Mouse (Mus musculus): Measurements from ENCODE around the gene Nfib. TPM values are rescaled to one million over a fixed set of nuclear protein-coding genes. Genes with fewer than 3 reads are reported as not detected.

Gene Nfib
- polyA plus RNA-seq, 1 experiment from 2014 or later: 13.5 TPM

- no peak for ATAC-seq
- Histone ChIP-seq H3K27ac (ENCODE audit: low read depth, low read length) (no peak overlapping the region), H3K4me3 (ENCODE audit: low read depth, low read length) (no peak overlapping the region), H3K4me2 (replicated peaks; ENCODE audit: low read depth) (no peak overlapping the region), H3K9ac (ENCODE audit: low read depth, low read length) (no peak overlapping the region), H3K36me3 (ENCODE audit: control insufficient read depth, insufficient read depth) (no peaks in the 10 kb centered on the region), H3K4me1 (replicated peaks; ENCODE audit: control insufficient read depth, insufficient read depth, low read length) (no peaks in the 10 kb centered on the region), H3K9me3 (ENCODE audit: control insufficient read depth) (no peaks in the 10 kb centered on the region), H3K27me3 (replicated peaks; ENCODE audit: control insufficient read depth, insufficient read depth, low read length) (no peaks in the 10 kb centered on the region)
- 89% methylated on average over 4 of the region's 4 CpGs for WGBS
- TF ChIP-seq CTCF (IDR thresholded peaks at IDR 0.05; ENCODE audit: low read depth): no peak
Observed at GRCm38 (mm10) chr4:82454989-82455388, 250.6 kb downstream of the Nfib start.

GRCm38 (mm10) chr4:82453341-82453740, 252.2 kb downstream of the Nfib start:
- H3K27me3 ChIP-seq (replicated peaks; ENCODE audit: control insufficient read depth, insufficient read depth, low read length): no peaks in the 10 kb centered on the region
- TF ChIP-seq CTCF (IDR thresholded peaks at IDR 0.05; ENCODE audit: low read depth): no peak
- no peak overlapping the region for H3K27ac ChIP-seq (ENCODE audit: low read depth, low read length)
- H3K4me1 ChIP-seq (replicated peaks; ENCODE audit: control insufficient read depth, insufficient read depth, low read length): no peaks in the 10 kb centered on the region
- no peak overlapping the region for H3K9ac ChIP-seq (ENCODE audit: low read depth, low read length)
- H3K4me2 ChIP-seq (replicated peaks; ENCODE audit: low read depth): no peak overlapping the region
- H3K9me3 ChIP-seq (ENCODE audit: control insufficient read depth): no peaks in the 10 kb centered on the region
- ATAC-seq: no peak
- no peaks in the 10 kb centered on the region for H3K36me3 ChIP-seq (ENCODE audit: control insufficient read depth, insufficient read depth)
- no peak overlapping the region for H3K4me3 ChIP-seq (ENCODE audit: low read depth, low read length)

DNA sequence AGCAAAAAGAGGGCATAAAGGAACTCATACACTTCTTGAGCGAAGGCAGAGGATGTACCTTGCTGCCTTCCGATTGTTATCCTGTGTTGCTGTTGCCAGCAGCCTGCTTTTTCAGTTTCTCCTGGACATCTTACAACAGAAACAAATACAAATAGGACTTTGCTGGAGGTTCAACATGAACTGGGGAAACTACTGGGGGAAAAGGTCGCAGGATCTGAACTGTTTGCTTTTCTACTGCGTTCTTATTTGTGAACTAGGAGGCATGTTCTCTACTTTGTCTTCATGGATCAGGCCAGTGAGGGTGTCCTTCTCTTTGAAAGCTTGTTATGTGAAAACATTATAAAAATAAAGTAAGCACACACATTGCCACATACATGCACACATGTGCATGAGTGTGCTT, 252.6 kb downstream of the Nfib start:
- no peaks in the 10 kb centered on the region for H3K9me3 ChIP-seq (ENCODE audit: control insufficient read depth)
- no peaks in the 10 kb centered on the region for H3K36me3 ChIP-seq (ENCODE audit: control insufficient read depth, insufficient read depth)
- 73% methylated on average over 4 of the region's 4 CpGs for WGBS

GRCm38 (mm10) chr4:82447061-82447671, 258.4 kb downstream of the Nfib start:
- ATAC-seq: peak; percentile 92
- Histone ChIP-seq H3K27me3 (replicated peaks; ENCODE audit: control insufficient read depth, insufficient read depth, low read length) (no peaks in the 10 kb centered on the region), H3K9me3 (ENCODE audit: control insufficient read depth) (no peaks in the 10 kb centered on the region), H3K4me3 (ENCODE audit: low read depth, low read length) (no peak overlapping the region), H3K4me2 (replicated peaks; ENCODE audit: low read depth) (peak overlapping the region; percentile 33), H3K9ac (ENCODE audit: low read depth, low read length) (no peak overlapping the region), H3K27ac (ENCODE audit: low read depth, low read length) (peak overlapping the region; percentile 72; the same call in 1 of the 2 replicates), H3K4me1 (replicated peaks; ENCODE audit: control insufficient read depth, insufficient read depth, low read length) (0 out of 2 replicates have a peak, but pooled peaks cover 5% of the 10 kb centered on the region), H3K36me3 (ENCODE audit: control insufficient read depth, insufficient read depth) (no peaks in the 10 kb centered on the region)
- no peak for TF ChIP-seq CTCF (IDR thresholded peaks at IDR 0.05; ENCODE audit: low read depth)
- 7% methylated on average over 8 of the region's 8 CpGs for WGBS

More for the DNA sequence above, 252.6 kb downstream of the Nfib start:
- no peak for TF ChIP-seq CTCF (IDR thresholded peaks at IDR 0.05; ENCODE audit: low read depth)
- no peaks in the 10 kb centered on the region for H3K4me1 ChIP-seq (replicated peaks; ENCODE audit: control insufficient read depth, insufficient read depth, low read length)
- H3K27ac ChIP-seq (ENCODE audit: low read depth, low read length): no peak overlapping the region
- no peak overlapping the region for H3K9ac ChIP-seq (ENCODE audit: low read depth, low read length)
- H3K4me2 ChIP-seq (replicated peaks; ENCODE audit: low read depth): no peak overlapping the region
- no peak for ATAC-seq
- H3K27me3 ChIP-seq (replicated peaks; ENCODE audit: control insufficient read depth, insufficient read depth, low read length): no peaks in the 10 kb centered on the region
- H3K4me3 ChIP-seq (ENCODE audit: low read depth, low read length): no peak overlapping the region

DNA sequence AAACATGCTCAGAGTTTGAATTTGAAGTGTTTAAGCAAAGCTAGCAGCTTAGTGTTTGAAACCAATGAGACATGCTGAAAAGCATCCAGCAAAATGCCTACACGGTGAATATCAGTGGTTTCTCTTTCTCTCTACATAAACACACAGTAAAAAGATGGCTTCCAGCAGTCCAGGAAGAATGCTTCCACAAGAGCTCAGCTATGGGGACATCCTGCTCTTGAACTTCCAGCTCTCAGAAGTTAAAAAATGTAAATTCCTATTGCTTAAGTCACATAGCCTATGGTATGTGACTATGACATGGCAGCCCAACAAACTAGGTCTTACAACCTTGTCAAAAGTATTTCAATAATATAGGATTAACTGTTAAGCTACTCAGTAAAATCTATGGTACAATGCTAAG, 261.5 kb downstream of the Nfib start:
- no peaks in the 10 kb centered on the region for H3K27me3 ChIP-seq (replicated peaks; ENCODE audit: control insufficient read depth, insufficient read depth, low read length)
- no peaks in the 10 kb centered on the region for H3K36me3 ChIP-seq (ENCODE audit: control insufficient read depth, insufficient read depth)

GRCm38 (mm10) chr4:82443441-82443840, 262.1 kb downstream of the Nfib start:
- no peak for ATAC-seq
- TF ChIP-seq CTCF (IDR thresholded peaks at IDR 0.05; ENCODE audit: low read depth): no peak
- WGBS: 83% methylated on average over 5 of the region's 5 CpGs
- no peaks in the 10 kb centered on the region for H3K27me3 ChIP-seq (replicated peaks; ENCODE audit: control insufficient read depth, insufficient read depth, low read length)
- H3K9ac ChIP-seq (ENCODE audit: low read depth, low read length): no peak overlapping the region
- no peaks in the 10 kb centered on the region for H3K9me3 ChIP-seq (ENCODE audit: control insufficient read depth)
- no peak overlapping the region for H3K4me2 ChIP-seq (replicated peaks; ENCODE audit: low read depth)
- H3K4me3 ChIP-seq (ENCODE audit: low read depth, low read length): no peak overlapping the region
- H3K36me3 ChIP-seq (ENCODE audit: control insufficient read depth, insufficient read depth): no peaks in the 10 kb centered on the region
- 0 out of 2 replicates have a peak, but pooled peaks cover 5% of the 10 kb centered on the region for H3K4me1 ChIP-seq (replicated peaks; ENCODE audit: control insufficient read depth, insufficient read depth, low read length)
- H3K27ac ChIP-seq (ENCODE audit: low read depth, low read length): no peak overlapping the region

More for the DNA sequence above, 261.5 kb downstream of the Nfib start:
- Histone ChIP-seq H3K4me2 (replicated peaks; ENCODE audit: low read depth) (no peak overlapping the region), H3K27ac (ENCODE audit: low read depth, low read length) (no peak overlapping the region), H3K9me3 (ENCODE audit: control insufficient read depth) (no peaks in the 10 kb centered on the region), H3K4me3 (ENCODE audit: low read depth, low read length) (no peak overlapping the region), H3K9ac (ENCODE audit: low read depth, low read length) (no peak overlapping the region), H3K4me1 (replicated peaks; ENCODE audit: control insufficient read depth, insufficient read depth, low read length) (0 out of 2 replicates have a peak, but pooled peaks cover 5% of the 10 kb centered on the region)
- no peak for TF ChIP-seq CTCF (IDR thresholded peaks at IDR 0.05; ENCODE audit: low read depth)
- WGBS: 53% methylated on average over 1 of the region's 1 CpGs
- no peak for ATAC-seq

Measured in intestine, postnatal 0 days (tissue).